ENCODE assay signal across 21 mouse cellular contexts in the genomic region with DNA sequence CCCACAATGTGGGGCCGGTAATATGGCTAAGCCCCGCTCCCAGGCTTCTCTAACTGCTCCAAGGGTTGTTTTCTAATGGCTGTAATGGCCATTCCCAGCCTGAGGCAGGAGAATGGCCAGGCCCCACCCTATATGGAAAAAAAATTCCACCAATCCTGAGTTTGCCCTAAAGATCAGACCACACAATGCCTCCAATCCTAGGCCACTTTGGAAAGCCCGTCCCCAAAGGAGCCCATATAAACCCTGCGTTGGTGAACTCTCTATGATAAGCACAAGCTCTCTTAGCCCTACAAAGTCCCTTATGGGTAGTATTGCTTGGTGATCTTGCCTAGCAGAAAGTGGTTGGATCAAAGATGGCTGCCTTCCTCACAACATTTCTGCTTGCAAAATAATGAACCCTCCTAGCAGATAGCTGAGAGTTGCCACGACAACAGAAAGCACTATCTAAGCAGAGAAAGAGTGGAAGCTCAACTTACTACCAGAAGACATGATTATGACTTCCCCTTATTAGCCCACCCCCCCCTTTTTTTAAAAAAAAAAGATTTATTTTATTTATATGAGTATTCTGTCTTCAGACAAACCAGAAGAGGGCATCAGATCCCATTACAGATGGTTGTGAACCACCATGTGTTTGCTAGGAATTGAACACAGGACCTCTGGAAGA. TPM values are rescaled to one million over a fixed set of nuclear protein-coding genes. Genes with fewer than 3 reads are reported as not detected.
A peak's percentile ranks its signal among the peaks of the same experiment; 100 is the strongest.
DNase-seq lines count a peak whose midpoint lies in the region; TF ChIP-seq lines count a peak whose summit lies in the region.
"Had no signal": no experiment of that assay in that cellular context is flagged by ENCODE, and none has a peak within 500 bp of the region (broad histone marks: within the 10 kb centered on the region; RNA-seq: fewer than 3 reads in every experiment).

No protein-coding gene starts in this region.

- no peak overlapping the region for H3K4me3 ChIP-seq in spleen, adult 2 months (ENCODE audit: extremely low read depth, insufficient read depth, insufficient read length)
- H3K4me3 ChIP-seq in ES-E14 (ENCODE audit: insufficient read depth in 1 of 2, low read depth in 1 of 2, low read length in 2 of 2, poor library complexity in 1 of 2, severe bottlenecking in 1 of 2) (no peak overlapping the region), macrophage (ENCODE audit: inconsistent target) (no peak overlapping the region)
- H3K4me3 ChIP-seq in bone marrow, adult 2 months (replicated peaks; ENCODE audit: control insufficient read depth, low read depth, low read length) = no peak overlapping the region
- H3K4me3 ChIP-seq in layer of hippocampus, adult 2 months = no peak overlapping the region
- H3K4me3 ChIP-seq: embryonic facial prominence, embryonic 10.5 days; forebrain, embryonic 10.5 days; gastrocnemius, adult 2 months; heart, adult 2 months; hindbrain, embryonic 10.5 days; intestine, embryonic 15.5 days had no signal

- H3K4me1 ChIP-seq in spleen, adult 2 months (ENCODE audit: control insufficient read depth, insufficient read depth, insufficient read length) = no peaks in the 10 kb centered on the region; the same call in 1 of the 2 replicates
- H3K4me1 ChIP-seq in ES-E14 (ENCODE audit: control insufficient read depth in 2 of 2, insufficient read depth in 2 of 2, low read length in 2 of 2, poor library complexity in 1 of 2) = peaks cover 3% of the 10 kb centered on the region in 2 experiments; a peak in 1 of 4 replicates
- H3K4me1 ChIP-seq in bone marrow, adult 2 months (ENCODE audit: control insufficient read depth, insufficient read depth, low read length) = no peaks in the 10 kb centered on the region; the same call in 1 of the 2 replicates
- H3K4me1 ChIP-seq: embryonic facial prominence, embryonic 10.5 days; hindbrain, embryonic 10.5 days had no signal

- in situ Hi-C loops in ES-E14 (cut with MboI; ENCODE audit: low sequenced_read_pairs in 2 of 2, unreplicated experiment in 2 of 2) = no loop called here

- H3K27me3 ChIP-seq in spleen, adult 2 months (ENCODE audit: control insufficient read depth, insufficient read depth, low read length) = no peaks in the 10 kb centered on the region
- H3K27me3 ChIP-seq: intestine, embryonic 15.5 days had no signal

- WGBS in spleen, adult 2 months = 86% methylated on average over 5 of the region's 5 CpGs
- 66% methylated on average over 5 of the region's 5 CpGs for WGBS in bone marrow, adult 2 months
- WGBS in macrophage (ENCODE audit: missing documents) = 74% methylated on average over 5 of the region's 5 CpGs

- TF ChIP-seq POLR2A in spleen, adult 2 months (IDR thresholded peaks at IDR 0.05; ENCODE audit: low read depth, low read length) = no peak
- no peak for TF ChIP-seq POLR2A in bone marrow, adult 2 months (IDR thresholded peaks at IDR 0.05; ENCODE audit: borderline replicate concordance, control insufficient read depth, low read depth, low read length)

- no peaks in the 10 kb centered on the region for H3K79me2 ChIP-seq in macrophage (ENCODE audit: inconsistent target)

- peak overlapping the region; percentile 34; the same call in 1 of the 2 replicates for H3K27ac ChIP-seq in spleen, adult 2 months (ENCODE audit: insufficient read depth, low read length)
- peak overlapping the region; percentile 33 for H3K27ac ChIP-seq in ES-E14 (ENCODE audit: insufficient read depth, low read depth, low read length, poor library complexity, severe bottlenecking)
- peak overlapping the region; percentile 77; the same call in 1 of the 2 replicates for H3K27ac ChIP-seq in bone marrow, adult 2 months (ENCODE audit: control insufficient read depth, insufficient read depth, low read depth, low read length, poor library complexity)
- peak overlapping the region; percentile 85 for H3K27ac ChIP-seq in macrophage
- no peak overlapping the region for H3K27ac ChIP-seq in layer of hippocampus, adult 2 months
- H3K27ac ChIP-seq: embryonic facial prominence, embryonic 10.5 days; forebrain, embryonic 10.5 days; gastrocnemius, adult 2 months; heart, adult 2 months; hindbrain, embryonic 10.5 days; hindbrain, embryonic 14.5 days; intestine, embryonic 15.5 days had no signal

- no peak overlapping the region for H3K9ac ChIP-seq in ES-E14 (ENCODE audit: insufficient read depth, low read depth, low read length, poor library complexity, severe bottlenecking)
- H3K9ac ChIP-seq: hindbrain, embryonic 14.5 days; intestine, embryonic 15.5 days had no signal

- no peaks in the 10 kb centered on the region for H3K36me3 ChIP-seq in spleen, adult 2 months (ENCODE audit: control insufficient read depth, insufficient read depth, low read length)
- peaks cover 23% of the 10 kb centered on the region for H3K36me3 ChIP-seq in ES-E14 (ENCODE audit: control insufficient read depth, insufficient read depth, low read length, poor library complexity, severe bottlenecking)
- no peaks in the 10 kb centered on the region for H3K36me3 ChIP-seq in macrophage (ENCODE audit: inconsistent target)

- no peak for TF ChIP-seq CTCF in spleen, adult 2 months (IDR thresholded peaks at IDR 0.05; ENCODE audit: extremely low read depth, insufficient read depth, insufficient read length, insufficient replicate concordance)
- TF ChIP-seq CTCF in bone marrow, adult 2 months (IDR thresholded peaks at IDR 0.05; ENCODE audit: control insufficient read depth, insufficient read depth, low read length) = no peak
- TF ChIP-seq CTCF in layer of hippocampus, adult 2 months (conservative IDR thresholded peaks at IDR 0.05) = no peak

- no peaks in the 10 kb centered on the region for H3K9me3 ChIP-seq in ES-E14 (ENCODE audit: control insufficient read depth, insufficient read depth, low read depth, low read length)
- H3K9me3 ChIP-seq: embryonic facial prominence, embryonic 10.5 days; forebrain, embryonic 10.5 days; hindbrain, embryonic 10.5 days; intestine, embryonic 15.5 days had no signal

- intact Hi-C loops in left cerebral cortex, postnatal 4 days (cut with DNase I) = no loop called here

- DNase-seq in spleen, adult 2 months (ENCODE audit: low read depth in 1 of 2, low spot score in 2 of 2) = no peak
- no peak for DNase-seq in spleen, postnatal 4 days (ENCODE audit: low spot score in 2 of 2)
- DNase-seq in ES-E14 (ENCODE audit: low read depth, low spot score) = no peak
- DNase-seq in left cerebral cortex, postnatal 4 days = no peak
- DNase-seq in layer of hippocampus, adult 2 months (ENCODE audit: low spot score in 2 of 2) = no peak
- DNase-seq in B cell, adult 2 months = no peak
- DNase-seq: adrenal gland, postnatal 14 days; cerebellum, adult 11-12 months; cerebellum, adult 9-10 months; cerebellum, postnatal 25 days; gastrocnemius, adult 2 months; gastrocnemius, postnatal 25 days; heart, adult 2 months; kidney, adult 18-20 months had no signal

RNA-seq across cellular contexts. Expression of gene F11r, which starts 28.5 kb away (rescaled TPM):
- polyA plus RNA-seq in spleen, adult 2 months (2012; rRNA removed) = 8.8 and 9.6 TPM in 2 replicates
- 74.9 and 132 TPM in 2 replicates for total RNA-seq in ES-E14 (2012; rRNA removed)
- 13.2 and 21.5 TPM in 2 replicates for polyA plus RNA-seq in bone marrow, adult 2 months (2011; ENCODE audit: insufficient read depth, insufficient read length, low replicate concordance, missing spikeins)
- total RNA-seq in macrophage (2018; cell fraction: chromatin; rRNA removed) = 1 to 10 TPM in 9 of 26 experiments, under 1 TPM in 6, not detected in 11; 0.33 to 3.6 (median 1.2) TPM
- total RNA-seq in macrophage (2018; cell fraction: cytosol; rRNA removed) = 1 to 10 TPM in 8 of 26 experiments, under 1 TPM in 18; 0.31 to 1.9 (median 0.71) TPM
- 1 to 10 TPM in 16 of 26 experiments, under 1 TPM in 9, not detected in 1; 0.28 to 7.1 (median 1.4) TPM for total RNA-seq in macrophage (2018; cell fraction: nucleus; rRNA removed)
- polyA plus RNA-seq in macrophage (2018) = 0.39 to 1.7 TPM (median 0.56 TPM) in 3 replicates
- 1 to 10 TPM; 4.9 to 6.2 TPM for total RNA-seq in left cerebral cortex, postnatal 4 days (2021)
- total RNA-seq in layer of hippocampus, adult 2 months (2021) = 1 to 10 TPM; 5.7 to 6.9 TPM

RNA-seq across cellular contexts. Expression of gene Alyref2, which starts 37.4 kb away (rescaled TPM):
- polyA plus RNA-seq in spleen, adult 2 months (2012; rRNA removed) = 5.1 and 6.7 TPM in 2 replicates
- 3.2 and 4.0 TPM in 2 replicates for total RNA-seq in ES-E14 (2012; rRNA removed)
- polyA plus RNA-seq in bone marrow, adult 2 months (2011; ENCODE audit: insufficient read depth, insufficient read length, low replicate concordance, missing spikeins) = 4.5 and 8.7 TPM in 2 replicates
- 10 to 100 TPM in 9 of 26 experiments, 1 to 10 TPM in 17; 1.2 to 19.7 (median 5.0) TPM for total RNA-seq in macrophage (2018; cell fraction: chromatin; rRNA removed)
- total RNA-seq in macrophage (2018; cell fraction: cytosol; rRNA removed) = 10 to 100 TPM in 5 of 26 experiments, 1 to 10 TPM in 21; 2.7 to 11.6 (median 7.5) TPM
- total RNA-seq in macrophage (2018; cell fraction: nucleus; rRNA removed) = 10 to 100 TPM in 12 of 26 experiments, 1 to 10 TPM in 14; 3.5 to 31.9 (median 8.3) TPM
- polyA plus RNA-seq in macrophage (2018) = 6.9 to 8.0 TPM (median 7.2 TPM) in 3 replicates
- 10 to 100 TPM; 10.5 to 10.9 TPM for total RNA-seq in left cerebral cortex, postnatal 4 days (2021)
- total RNA-seq in layer of hippocampus, adult 2 months (2021) = 1 to 10 TPM; 6.2 to 7.2 TPM

RNA-seq across cellular contexts. Expression of gene Tstd1, which starts 47.2 kb away (rescaled TPM):
- polyA plus RNA-seq in spleen, adult 2 months (2012; rRNA removed) = 3.1 and 4.1 TPM in 2 replicates
- total RNA-seq in ES-E14 (2012; rRNA removed) = 6.2 and 11.2 TPM in 2 replicates
- polyA plus RNA-seq in bone marrow, adult 2 months (2011; ENCODE audit: insufficient read depth, insufficient read length, low replicate concordance, missing spikeins) = 8.7 and 19.3 TPM in 2 replicates
- total RNA-seq in macrophage (2018; cell fraction: chromatin; rRNA removed) = 10 to 100 TPM in 4 of 26 experiments, 1 to 10 TPM in 18, not detected in 4; 1.3 to 12.9 (median 6.6) TPM
- 1 to 10 TPM in 3 of 26 experiments, under 1 TPM in 9, not detected in 14; 0.19 to 1.5 (median 0.51) TPM for total RNA-seq in macrophage (2018; cell fraction: cytosol; rRNA removed)
- total RNA-seq in macrophage (2018; cell fraction: nucleus; rRNA removed) = 10 to 100 TPM in 2 of 26 experiments, 1 to 10 TPM in 20, not detected in 4; 1.3 to 13.5 (median 4.4) TPM
- polyA plus RNA-seq in macrophage (2018) = 1.3 TPM in 1 of 3 replicates, not detected in the others
- 1 to 10 TPM; 2.9 to 5.8 TPM for total RNA-seq in left cerebral cortex, postnatal 4 days (2021)
- 1 to 10 TPM; 4.1 to 5.6 TPM for total RNA-seq in layer of hippocampus, adult 2 months (2021)

RNA-seq across cellular contexts. Expression of gene Usf1, which starts 54.8 kb away (rescaled TPM):
- polyA plus RNA-seq in spleen, adult 2 months (2012; rRNA removed) = 130 and 132 TPM in 2 replicates
- total RNA-seq in ES-E14 (2012; rRNA removed) = 151 and 164 TPM in 2 replicates
- 48.6 and 92.2 TPM in 2 replicates for polyA plus RNA-seq in bone marrow, adult 2 months (2011; ENCODE audit: insufficient read depth, insufficient read length, low replicate concordance, missing spikeins)
- 100 to 1,000 TPM in 13 of 26 experiments, 10 to 100 TPM in 13; 15.3 to 166 (median 89.3) TPM for total RNA-seq in macrophage (2018; cell fraction: chromatin; rRNA removed)
- 100 to 1,000 TPM in 3 of 26 experiments, 10 to 100 TPM in 23; 23.4 to 110 (median 71.3) TPM for total RNA-seq in macrophage (2018; cell fraction: cytosol; rRNA removed)
- 100 to 1,000 TPM in 4 of 26 experiments, 10 to 100 TPM in 22; 19.4 to 125 (median 66.8) TPM for total RNA-seq in macrophage (2018; cell fraction: nucleus; rRNA removed)
- polyA plus RNA-seq in macrophage (2018) = 32.8 to 94.5 TPM (median 36.5 TPM) in 3 replicates
- 100 to 1,000 TPM; 130 to 141 TPM for total RNA-seq in left cerebral cortex, postnatal 4 days (2021)
- total RNA-seq in layer of hippocampus, adult 2 months (2021) = 100 to 1,000 TPM; 126 to 128 TPM
